Mouse (Mus musculus): ENCODE data around the gene Bcl9. TPM values are rescaled to one million over a fixed set of nuclear protein-coding genes. Genes with fewer than 3 reads are reported as not detected.

Gene Bcl9
- polyA plus RNA-seq, 1 experiment: 22.7 TPM

GRCm38 (mm10) chr3:97157958-97158599 lies 139.6 kb downstream of the Bcl9 start:
- no peak for TF ChIP-seq CTCF (IDR thresholded peaks at IDR 0.05; ENCODE audit: borderline replicate concordance, insufficient read depth, low read depth, low read length)
- TF ChIP-seq POLR2A (IDR thresholded peaks at IDR 0.05; ENCODE audit: borderline replicate concordance, insufficient read depth, low read length): no peak
- WGBS: 4% methylated on average over 17 of the region's 17 CpGs
- no peaks in the 10 kb centered on the region for H3K4me1 ChIP-seq (ENCODE audit: control insufficient read depth, insufficient read depth, low read length)
- H3K4me3 ChIP-seq (replicated peaks; ENCODE audit: insufficient read depth, low read depth, low read length): peak overlapping the region; percentile 82
- peak; percentile 84 to 90 for DNase-seq
- H3K27me3 ChIP-seq (ENCODE audit: control insufficient read depth, insufficient read depth, low read length): no peaks in the 10 kb centered on the region
- H3K27ac ChIP-seq (ENCODE audit: insufficient read depth, low read length): no peak overlapping the region; the same call in 1 of the 2 replicates

DNA sequence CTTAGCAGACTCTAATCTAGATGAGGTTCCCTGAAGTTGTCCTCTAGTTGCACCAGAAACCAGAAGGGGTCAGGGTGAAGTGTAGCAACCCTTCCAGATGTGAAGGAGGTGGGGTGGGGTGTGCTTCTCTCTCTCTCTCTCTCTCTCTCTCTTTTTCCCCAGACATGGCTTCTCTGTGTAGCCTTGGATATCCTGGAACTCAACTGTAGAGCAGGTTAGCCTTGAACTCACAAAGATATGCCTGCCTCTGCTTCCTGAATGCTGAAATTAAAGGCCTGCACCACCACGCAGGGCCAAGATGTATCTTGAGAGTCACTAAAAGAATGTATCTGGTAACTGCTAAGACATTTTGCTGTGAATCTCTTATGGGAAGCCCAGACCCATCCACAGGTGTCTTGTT lies 140.4 kb downstream of the Bcl9 start:
- DNase-seq: no peak
- Histone ChIP-seq H3K4me1 (ENCODE audit: control insufficient read depth, insufficient read depth, low read length) (no peaks in the 10 kb centered on the region), H3K27ac (ENCODE audit: insufficient read depth, low read length) (no peak overlapping the region), H3K4me3 (replicated peaks; ENCODE audit: insufficient read depth, low read depth, low read length) (no peak overlapping the region), H3K27me3 (ENCODE audit: control insufficient read depth, insufficient read depth, low read length) (no peaks in the 10 kb centered on the region)
- 88% methylated on average over 1 of the region's 1 CpGs for WGBS
- no peak for TF ChIP-seq CTCF (IDR thresholded peaks at IDR 0.05; ENCODE audit: borderline replicate concordance, insufficient read depth, low read depth, low read length)
- no peak for TF ChIP-seq POLR2A (IDR thresholded peaks at IDR 0.05; ENCODE audit: borderline replicate concordance, insufficient read depth, low read length)

- Histone ChIP-seq H3K4me1 (ENCODE audit: control insufficient read depth, insufficient read depth, low read length) (no peaks in the 10 kb centered on the region), H3K27me3 (ENCODE audit: control insufficient read depth, insufficient read depth, low read length) (no peaks in the 10 kb centered on the region), H3K4me3 (replicated peaks; ENCODE audit: insufficient read depth, low read depth, low read length) (no peak overlapping the region), H3K27ac (ENCODE audit: insufficient read depth, low read length) (no peak overlapping the region)
- peak in 1 of 2 experiments; percentile 12 for DNase-seq
- TF ChIP-seq POLR2A (IDR thresholded peaks at IDR 0.05; ENCODE audit: borderline replicate concordance, insufficient read depth, low read length) (no peak), CTCF (IDR thresholded peaks at IDR 0.05; ENCODE audit: borderline replicate concordance, insufficient read depth, low read depth, low read length) (no peak)
- 84% methylated on average over 6 of the region's 6 CpGs for WGBS
Observed at GRCm38 (mm10) chr3:97156431-97156830, 141.3 kb downstream of the Bcl9 start.

Other genes starting within 250 kb of the Bcl9 start
- gene Acp6, start 139.1 kb downstream of the Bcl9 start, polyA plus RNA-seq (2012; rRNA removed): 42.4 and 43.8 TPM in 2 replicates
- not detected in 2 replicates for gene Olfr1402, start 124.1 kb upstream of the Bcl9 start, polyA plus RNA-seq (2012; rRNA removed)

Data from cerebellum, adult 2 months (tissue).